Mouse (Mus musculus): Measurements from ENCODE around the gene Elk4. TPM values are rescaled to one million over a fixed set of nuclear protein-coding genes. Genes with fewer than 3 reads are reported as not detected.

The Elk4 gene
- 18.9 and 21.0 TPM in 2 replicates for total RNA-seq (2012; rRNA removed)
- 12.8 and 16.8 TPM in 2 replicates for total RNA-seq (2014; rRNA removed)
- 16.1 and 17.4 TPM in 2 replicates for polyA plus RNA-seq (2012; ENCODE audit: insufficient read length, low read depth)

DNA sequence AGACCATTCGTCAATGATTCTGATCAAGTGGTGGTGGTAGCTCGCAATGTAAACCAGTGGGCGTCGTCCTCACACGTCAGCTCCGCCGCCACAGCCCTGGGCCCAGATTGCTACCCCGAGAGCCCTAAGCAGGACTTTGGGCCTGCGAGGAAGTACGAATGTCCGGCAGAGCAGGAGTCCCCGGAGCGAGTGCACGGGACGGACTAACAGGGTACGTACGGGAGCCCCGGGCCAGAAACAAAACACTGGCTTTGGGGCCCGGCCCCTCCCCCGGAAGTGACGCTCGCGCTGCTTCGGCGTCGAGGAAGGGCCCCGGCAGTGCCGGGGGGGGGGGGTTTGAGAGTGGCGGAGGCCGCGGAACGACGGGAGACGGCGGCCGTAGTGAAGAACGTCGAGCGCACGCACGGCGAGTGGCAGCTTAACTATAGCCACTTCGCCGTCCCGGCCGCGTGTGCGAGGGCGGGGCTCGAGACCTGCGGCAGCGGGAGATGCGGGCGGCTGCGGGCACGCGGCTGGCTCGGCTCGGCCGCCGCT, at the start of gene Elk4:
Gene Elk4, plus strand, starts transcription at position 326 of the 534 bp plus-strand sequence.
- H3K36me3 ChIP-seq (replicated peaks in 1 of 2; ENCODE audit: control insufficient read depth in 1 of 2, insufficient read depth in 1 of 2, low read length in 1 of 2): no peaks in the 10 kb centered on the region
- peak within 1 kb of the TSS; percentile 98 for H3K27ac ChIP-seq (ENCODE audit: insufficient read depth, low read depth)
- in situ Hi-C loops (cut with MboI; ENCODE audit: low pct_ligation_motif_present, low pct_unique_long_range_greater_than_20kb, low sequenced_read_pairs) (loop anchor here (5.0 kb wide), 2 partner anchors 35 to 100 kb away; no protein-coding TSS in a partner anchor), dilution Hi-C loops (cut with MboI; ENCODE audit: extremely low pct_ligation_motif_present, extremely low pct_unique_long_range_greater_than_20kb, low sequenced_read_pairs) (no loop called here)
- TF ChIP-seq CTCF (conservative IDR thresholded peaks at IDR 0.05 in 1 of 2, IDR thresholded peaks at IDR 0.05 in 1 of 2; ENCODE audit: low read depth in 2 of 2, low read length in 2 of 2) (no peak), MAZ (IDR thresholded peaks at IDR 0.05; ENCODE audit: low read depth, low read length) (peak; percentile 91), MXI1 (IDR thresholded peaks at IDR 0.05; ENCODE audit: low read depth, low read length) (peak; percentile 49), HCFC1 (IDR thresholded peaks at IDR 0.05; ENCODE audit: low read depth, low read length) (peak; percentile 73; the same call in 1 of the 2 replicates), JUN (IDR thresholded peaks at IDR 0.05; ENCODE audit: insufficient read depth, low read depth, low read length) (no peak), PAX5 (IDR thresholded peaks at IDR 0.05; ENCODE audit: low read length) (no peak), UBTF (IDR thresholded peaks at IDR 0.05; ENCODE audit: low read depth, low read length) (peak; percentile 90; the same call in 1 of the 2 replicates), ELF1 (IDR thresholded peaks at IDR 0.05; ENCODE audit: low read depth, low read length) (peak; percentile 81), USF2 (conservative IDR thresholded peaks at IDR 0.05; ENCODE audit: low read depth, low read length) (no peak), JUND (conservative IDR thresholded peaks at IDR 0.05; ENCODE audit: low read depth, low read length) (no peak), MAFK (IDR thresholded peaks at IDR 0.05; ENCODE audit: insufficient replicate concordance, low read length) (no peak), E2F4 (IDR thresholded peaks at IDR 0.05; ENCODE audit: insufficient replicate concordance, low read depth, low read length) (no peak), TBP (conservative IDR thresholded peaks at IDR 0.05; ENCODE audit: low read depth, low read length) (peak; percentile 67; the same call in 1 of the 2 replicates), ZNF384 (IDR thresholded peaks at IDR 0.05; ENCODE audit: low read depth, low read length) (no peak), RCOR1 (conservative IDR thresholded peaks at IDR 0.05; ENCODE audit: low read depth, low read length) (0 out of 2 replicates have a peak, but pooled peaks have one; percentile 41), BHLHE40 (IDR thresholded peaks at IDR 0.05; ENCODE audit: low read depth, low read length) (no peak), MAX (IDR thresholded peaks at IDR 0.05; ENCODE audit: low read length) (no peak; the same call in 1 of the 2 replicates), SIN3A (IDR thresholded peaks at IDR 0.05; ENCODE audit: low read length) (peak; percentile 49), MYC (IDR thresholded peaks at IDR 0.05; ENCODE audit: low read depth, low read length) (no peak), NELFE (IDR thresholded peaks at IDR 0.05; ENCODE audit: low read depth, low read length) (peak; percentile 88; the same call in 1 of the 2 replicates), IRF4 (IDR thresholded peaks at IDR 0.05; ENCODE audit: low read depth, low read length) (no peak), POLR2A (IDR thresholded peaks at IDR 0.05; ENCODE audit: low read depth, low read length) (peak; percentile 79), KAT2A (IDR thresholded peaks at IDR 0.05; ENCODE audit: insufficient replicate concordance, low read length) (0 out of 2 replicates have a peak, but pooled peaks have one; percentile 7), MEF2A (IDR thresholded peaks at IDR 0.05; ENCODE audit: borderline replicate concordance, low read depth, low read length) (peak; percentile 8; the same call in 1 of the 2 replicates), CHD2 (IDR thresholded peaks at IDR 0.05; ENCODE audit: low read length) (no peak), EP300 (IDR thresholded peaks at IDR 0.05; ENCODE audit: low read length) (no peak), ZMIZ1 (IDR thresholded peaks at IDR 0.05; ENCODE audit: low read depth, low read length) (peak; percentile 69), ZC3H11A (IDR thresholded peaks at IDR 0.05; ENCODE audit: low read depth, low read length) (no peak), TCF12 (IDR thresholded peaks at IDR 0.05; ENCODE audit: low read depth, low read length) (peak; percentile 65), NRF1 (IDR thresholded peaks at IDR 0.05; ENCODE audit: low read depth, low read length) (0 out of 2 replicates have a peak, but pooled peaks have one; percentile 8), SMC3 (IDR thresholded peaks at IDR 0.05; ENCODE audit: low read depth, low read length) (no peak), ZKSCAN1 (IDR thresholded peaks at IDR 0.05; ENCODE audit: borderline replicate concordance, low read depth, low read length) (no peak), CHD1 (IDR thresholded peaks at IDR 0.05; ENCODE audit: low read depth, low read length) (no peak), POLR2AphosphoS2 (IDR thresholded peaks at IDR 0.05; ENCODE audit: low read depth, low read length) (peak; percentile 74), GABPA (IDR thresholded peaks at IDR 0.05; ENCODE audit: insufficient replicate concordance, low read depth, low read length) (no peak), RAD21 (IDR thresholded peaks at IDR 0.05; ENCODE audit: low read depth, low read length) (no peak), USF1 (IDR thresholded peaks at IDR 0.05; ENCODE audit: low read depth, low read length) (no peak), ETS1 (conservative IDR thresholded peaks at IDR 0.05; ENCODE audit: low read depth, low read length) (peak; percentile 37; the same call in 1 of the 2 replicates)
- H3K9ac ChIP-seq (ENCODE audit: insufficient read depth, low read depth): peak within 1 kb of the TSS; percentile 95
- H3K27me3 ChIP-seq (replicated peaks): no peaks in the 10 kb centered on the region
- peak; percentile 82 for DNase-seq (ENCODE audit: extremely low read depth)
- peaks cover 15 to 49% of the 10 kb centered on the region in 2 experiments; a peak in 3 of 4 replicates for H3K4me1 ChIP-seq (ENCODE audit: control insufficient read depth in 1 of 2, insufficient read depth in 2 of 2)
- H3K4me2 ChIP-seq (ENCODE audit: insufficient read depth, low read depth, poor library complexity, severe bottlenecking): peak within 1 kb of the TSS; percentile 80
- peak within 1 kb of the TSS; percentile 77 to 88 (median 79) for H3K4me3 ChIP-seq (replicated peaks in 1 of 3; ENCODE audit: low read depth in 2 of 3, low read length in 2 of 3, poor library complexity in 1 of 3)
- H3K79me2 ChIP-seq (replicated peaks; ENCODE audit: control insufficient read depth, extremely low read depth, insufficient read depth, poor library complexity, severe bottlenecking): peaks cover 28% of the 10 kb centered on the region
- H3K9me3 ChIP-seq (replicated peaks; ENCODE audit: low read length): no peaks in the 10 kb centered on the region
